Mouse (Mus musculus) liver, embryonic 11.5 days (tissue): ENCODE data around the gene Atp6v0e. TPM values are rescaled to one million over a fixed set of nuclear protein-coding genes. Genes with fewer than 3 reads are reported as not detected.

Experiments used
- ATAC-seq: fragments of 200-750 bp; cut with Nextera tagmentation; replicated peaks from 2 replicates; pipeline ENCODE4 v1.8.0; 2017; ENCODE audit warnings: moderate number of reproducible peaks, mild to moderate bottlenecking, moderate TSS enrichment, moderate library complexity; ENCODE audit not compliant: low FRiP score
- DNase-seq: peaks from one replicate; pipeline ENCODE4 v3.0.0-alpha.2; 2017; ENCODE audit warnings: low spot score
- H3K27ac ChIP-seq: fragments of 300-500 bp; sonication (generic); 2 replicates; pipeline ENCODE4 v1.5.1; 2014; ENCODE audit warnings: mild to moderate bottlenecking, low read depth, low read length, control low read depth
- H3K27me3 ChIP-seq: fragments of 300-500 bp; sonication (generic); replicated peaks from 2 replicates; pipeline ENCODE4 v1.6.1; 2014; ENCODE audit warnings: low read length, mixed read lengths; ENCODE audit not compliant: control insufficient read depth, insufficient read depth
- H3K36me3 ChIP-seq: fragments of 300-500 bp; sonication (generic); 2 replicates; pipeline ENCODE4 v1.6.1; 2014; ENCODE audit warnings: mild to moderate bottlenecking, low read length, moderate library complexity, mixed read lengths; ENCODE audit not compliant: control insufficient read depth, insufficient read depth
- H3K4me1 ChIP-seq: fragments of 300-500 bp; sonication (generic); replicated peaks from 2 replicates; pipeline ENCODE4 v1.6.1; 2014; ENCODE audit warnings: low read length, mixed read lengths; ENCODE audit not compliant: control insufficient read depth, insufficient read depth
- H3K4me2 ChIP-seq: fragments of 300-500 bp; sonication (generic); 2 replicates; pipeline ENCODE4 v1.6.1; 2014; ENCODE audit warnings: mild to moderate bottlenecking, control low read depth, moderate library complexity
- H3K4me3 ChIP-seq: fragments of 300-500 bp; sonication (generic); 2 replicates; pipeline ENCODE4 v1.5.1; 2014; ENCODE audit warnings: low read depth, low read length, control low read depth
- H3K9ac ChIP-seq: fragments of 300-500 bp; sonication (generic); 2 replicates; pipeline ENCODE4 v1.6.1; 2014; ENCODE audit warnings: low read depth, low read length, control low read depth
- H3K9me3 ChIP-seq: fragments of 300-500 bp; sonication (generic); 2 replicates; pipeline ENCODE4 v1.6.1; 2016; ENCODE audit warnings: low read length, inconsistent platforms, mixed read lengths; ENCODE audit not compliant: control insufficient read depth
- WGBS: fragments of 180-500 bp; shearing (Covaris S2); extraction: QIAGEN DNeasy Blood & Tissue Kit; methylation state at CpG from one replicate; pipeline ENCODE4 v1.1.7; 2014; 5-methylcytosine and 5-hydroxymethylcytosine counted together
- polyA plus RNA-seq: library from polyadenylated mRNA; unstranded; fragments of >200 nt; fragmentation: Nextera tagmentation; extraction: Ambion mirVana; gene quantifications from 2 replicates; pipeline ENCODE4 v1.2.1, GENCODE M21; 2014

Atp6v0e gene
- polyA plus RNA-seq, 1 experiment from 2014 or later: 245 TPM

DNA sequence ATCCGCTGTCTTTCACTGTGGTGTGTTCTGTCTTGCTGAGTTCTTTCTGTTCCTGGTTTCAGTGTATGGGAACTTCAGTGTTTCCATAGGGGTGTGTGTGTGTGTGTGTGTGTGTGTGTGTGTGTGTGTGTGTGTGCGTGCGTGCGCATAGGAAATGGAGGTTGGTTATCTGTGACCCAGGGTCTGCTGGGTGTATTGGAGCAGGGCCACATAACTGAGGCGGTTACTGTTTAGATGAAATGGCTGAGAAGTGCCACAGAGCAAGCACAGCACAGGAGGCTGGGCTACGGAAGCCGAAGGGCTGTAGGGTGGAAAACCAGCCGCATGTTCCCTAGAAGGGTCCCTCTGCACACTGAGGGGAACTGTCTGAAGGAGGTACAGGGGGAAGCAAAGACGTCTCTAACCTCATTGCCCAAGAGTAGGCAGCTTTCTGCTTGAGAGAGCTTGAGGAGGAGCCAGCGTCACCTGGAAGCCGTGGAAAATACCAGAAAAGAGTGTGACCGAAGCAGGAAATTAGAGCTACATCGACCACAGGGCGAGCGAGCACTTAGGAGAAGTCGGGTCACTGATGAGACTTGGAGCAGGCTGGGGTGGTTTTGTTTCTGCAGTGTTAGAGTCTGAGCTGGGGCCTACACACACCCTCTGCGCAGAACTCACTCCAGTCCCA lies 23.4 kb downstream of the Atp6v0e start:
- Histone ChIP-seq H3K36me3 (peaks cover 18% of the 10 kb centered on the region), H3K4me1 (peaks cover 10% of the 10 kb centered on the region), H3K4me3 (no peak overlapping the region), H3K9me3 (0 out of 2 replicates have a peak, but pooled peaks cover under 1% of the 10 kb centered on the region), H3K4me2 (no peak overlapping the region), H3K9ac (no peak overlapping the region), H3K27ac (0 out of 2 replicates have a peak overlapping the region, but pooled peaks have one; percentile 9), H3K27me3 (no peaks in the 10 kb centered on the region)
- no peak for DNase-seq
- ATAC-seq: no peak
- WGBS: 79% methylated on average over 17 of the region's 17 CpGs

GRCm38 (mm10) chr17:26688795-26689735 lies 26.0 kb downstream of the Atp6v0e start:
- WGBS: 85% methylated on average over 8 of the region's 8 CpGs
- DNase-seq: no peak
- H3K4me3 ChIP-seq: no peak overlapping the region
- no peak overlapping the region for H3K9ac ChIP-seq
- no peaks in the 10 kb centered on the region for H3K9me3 ChIP-seq
- no peak for ATAC-seq
- H3K4me1 ChIP-seq: peaks cover 10% of the 10 kb centered on the region
- peaks cover 12% of the 10 kb centered on the region; the same call in 1 of the 2 replicates for H3K36me3 ChIP-seq
- H3K27ac ChIP-seq: no peak overlapping the region; the same call in 1 of the 2 replicates
- no peak overlapping the region for H3K4me2 ChIP-seq
- H3K27me3 ChIP-seq: no peaks in the 10 kb centered on the region

DNA sequence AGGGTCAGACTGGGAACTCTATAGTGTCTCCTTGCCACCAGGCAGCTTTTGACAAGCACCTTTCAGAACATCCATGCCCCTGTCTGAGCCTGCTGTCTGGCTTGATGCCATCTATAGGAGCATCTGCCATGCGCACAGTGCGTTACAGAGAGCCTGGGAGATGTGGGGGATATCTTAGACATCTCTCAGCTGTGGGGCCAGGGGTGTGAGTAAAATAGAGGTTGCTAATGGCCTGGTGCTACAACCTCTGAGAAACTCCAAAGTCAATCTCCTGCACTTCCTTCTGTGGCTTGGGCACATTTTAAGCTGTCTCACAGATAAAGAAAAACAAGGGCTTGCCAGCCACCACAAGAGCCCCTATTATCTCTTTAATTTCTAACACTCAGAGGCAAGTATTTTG lies 26.8 kb downstream of the Atp6v0e start:
- Histone ChIP-seq H3K4me2 (no peak overlapping the region), H3K27me3 (no peaks in the 10 kb centered on the region), H3K36me3 (peaks cover 6% of the 10 kb centered on the region; the same call in 1 of the 2 replicates), H3K4me1 (peaks cover 10% of the 10 kb centered on the region), H3K9ac (no peak overlapping the region), H3K27ac (no peak overlapping the region), H3K4me3 (no peak overlapping the region), H3K9me3 (no peaks in the 10 kb centered on the region)
- WGBS: 73% methylated on average over 2 of the region's 2 CpGs
- ATAC-seq (no peak), DNase-seq (no peak)

GRCm38 (mm10) chr17:26690236-26690635 lies 27.2 kb downstream of the Atp6v0e start:
- peaks cover 5% of the 10 kb centered on the region; the same call in 1 of the 2 replicates for H3K36me3 ChIP-seq
- no peak for ATAC-seq
- no peak overlapping the region for H3K4me2 ChIP-seq
- no peak overlapping the region for H3K27ac ChIP-seq
- 87% methylated on average over 5 of the region's 5 CpGs for WGBS
- no peak for DNase-seq
- no peak overlapping the region for H3K4me3 ChIP-seq
- no peak overlapping the region for H3K9ac ChIP-seq
- H3K9me3 ChIP-seq: no peaks in the 10 kb centered on the region
- no peaks in the 10 kb centered on the region for H3K27me3 ChIP-seq
- peaks cover 10% of the 10 kb centered on the region for H3K4me1 ChIP-seq

DNA sequence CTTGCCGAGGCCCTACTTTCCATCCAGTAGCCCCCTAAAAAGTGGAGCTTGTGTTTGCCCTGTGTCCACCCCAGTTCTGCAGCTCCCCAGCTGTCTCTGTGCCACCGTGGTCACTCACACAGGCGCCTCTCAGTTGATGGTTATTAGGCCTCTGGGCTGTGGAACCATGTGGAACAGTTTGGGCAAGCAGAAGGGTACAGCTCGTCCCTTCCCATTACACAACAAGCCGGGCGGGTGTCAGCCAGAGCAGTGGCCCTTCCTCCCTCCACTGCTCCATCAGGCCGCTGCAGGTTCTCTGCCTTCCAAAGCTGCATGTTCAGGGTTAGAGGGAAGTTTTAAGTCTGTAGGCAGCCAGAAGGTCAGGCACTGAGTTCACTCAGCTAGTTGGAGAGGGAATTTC lies 28.1 kb downstream of the Atp6v0e start:
- Histone ChIP-seq H3K9me3 (no peaks in the 10 kb centered on the region), H3K4me2 (no peak overlapping the region), H3K4me1 (peaks cover 10% of the 10 kb centered on the region), H3K4me3 (no peak overlapping the region), H3K9ac (no peak overlapping the region), H3K27ac (no peak overlapping the region), H3K36me3 (peaks cover 3% of the 10 kb centered on the region; the same call in 1 of the 2 replicates), H3K27me3 (no peaks in the 10 kb centered on the region)
- 86% methylated on average over 7 of the region's 7 CpGs for WGBS
- DNase-seq: no peak
- ATAC-seq: no peak

DNA sequence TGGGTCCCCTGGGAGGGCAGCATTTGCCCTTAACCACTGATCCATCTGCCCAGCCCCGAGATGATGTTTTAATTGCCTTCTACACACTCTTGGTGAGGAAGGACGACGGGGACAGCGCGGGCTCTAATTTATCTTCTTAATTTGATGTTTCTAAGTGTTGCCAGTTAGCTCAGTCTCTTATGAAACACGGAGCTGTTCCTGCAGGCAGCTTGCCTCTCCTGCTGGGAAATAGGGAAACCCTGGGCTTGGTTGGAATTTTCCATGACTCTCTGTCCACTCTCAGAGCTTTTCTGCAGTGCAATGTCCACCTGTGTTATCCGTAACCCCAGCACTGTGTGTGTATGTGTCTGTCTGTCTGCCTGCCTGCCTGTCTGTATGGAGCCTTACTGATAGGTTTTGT lies 30.4 kb downstream of the Atp6v0e start:
- Histone ChIP-seq H3K4me1 (peaks cover 10% of the 10 kb centered on the region), H3K27me3 (no peaks in the 10 kb centered on the region), H3K27ac (no peak overlapping the region), H3K9ac (no peak overlapping the region), H3K9me3 (no peaks in the 10 kb centered on the region), H3K4me2 (no peak overlapping the region), H3K36me3 (peaks cover 3% of the 10 kb centered on the region; the same call in 1 of the 2 replicates), H3K4me3 (no peak overlapping the region)
- no peak for ATAC-seq
- 86% methylated on average over 7 of the region's 7 CpGs for WGBS
- no peak for DNase-seq

- no peaks in the 10 kb centered on the region for H3K27me3 ChIP-seq
- H3K27ac ChIP-seq: no peak overlapping the region
- DNase-seq: no peak
- peaks cover 7% of the 10 kb centered on the region; the same call in 1 of the 2 replicates for H3K36me3 ChIP-seq
- no peak for ATAC-seq
- 79% methylated on average over 7 of the region's 7 CpGs for WGBS
- no peak overlapping the region for H3K9ac ChIP-seq
- no peak overlapping the region for H3K4me3 ChIP-seq
- H3K9me3 ChIP-seq: no peaks in the 10 kb centered on the region
- peaks cover 7% of the 10 kb centered on the region for H3K4me1 ChIP-seq
- H3K4me2 ChIP-seq: no peak overlapping the region
Measured at GRCm38 (mm10) chr17:26694171-26694570, 31.1 kb downstream of the Atp6v0e start.

DNA sequence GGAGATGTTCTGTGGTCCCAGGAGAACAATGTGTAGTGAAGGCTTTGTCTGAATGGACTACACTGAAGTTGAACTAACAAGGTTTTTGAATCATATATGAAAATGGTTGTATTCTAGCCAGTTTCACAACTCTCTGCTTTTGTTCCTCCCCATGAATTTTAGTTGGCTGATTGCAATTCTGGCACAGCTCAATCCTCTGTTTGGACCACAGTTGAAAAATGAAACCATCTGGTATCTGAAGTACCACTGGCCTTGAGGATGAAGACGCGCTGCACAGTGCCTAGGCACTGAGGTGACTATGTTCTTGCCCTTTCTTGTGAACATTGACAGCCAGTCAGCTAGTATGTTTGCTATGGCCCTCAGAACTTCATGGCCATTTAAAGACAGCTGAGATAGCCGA lies 32.2 kb downstream of the Atp6v0e start:
- ATAC-seq (no peak), DNase-seq (no peak)
- H3K9me3 ChIP-seq: no peaks in the 10 kb centered on the region
- H3K9ac ChIP-seq: no peak overlapping the region
- no peaks in the 10 kb centered on the region for H3K27me3 ChIP-seq
- 92% methylated on average over 3 of the region's 3 CpGs for WGBS
- no peaks in the 10 kb centered on the region; the same call in 1 of the 2 replicates for H3K4me1 ChIP-seq
- no peak overlapping the region for H3K4me3 ChIP-seq
- H3K36me3 ChIP-seq: peaks cover 13% of the 10 kb centered on the region; the same call in 1 of the 2 replicates
- H3K4me2 ChIP-seq: no peak overlapping the region
- H3K27ac ChIP-seq: no peak overlapping the region
